Mouse (Mus musculus) heart, embryonic 13.5 days (tissue): ENCODE data around the gene Tm4sf5. TPM values are rescaled to one million over a fixed set of nuclear protein-coding genes. Genes with fewer than 3 reads are reported as not detected.
A peak's percentile ranks its signal among the peaks of the same experiment; 100 is the strongest.
"Not testable (repeated sequence)": the region's sequence is repeated elsewhere in the genome, so short reads cannot be mapped to it uniquely, and the experiment has no call there.

Source experiments
- ATAC-seq: fragments of 200-750 bp; cut with Nextera tagmentation; 2 replicates; pipeline ENCODE4 v1.8.0; 2017; ENCODE audit warnings: moderate TSS enrichment; ENCODE audit not compliant: insufficient number of reproducible peaks, low FRiP score, low TSS enrichment; ENCODE audit errors: extremely low read depth
- H3K27ac ChIP-seq: fragments of 300-500 bp; sonication (generic); replicated peaks from 2 replicates; pipeline ENCODE4 v1.5.1; 2015; ENCODE audit warnings: moderate library complexity, mild to moderate bottlenecking, inconsistent platforms
- H3K27me3 ChIP-seq: fragments of 300-500 bp; sonication (generic); replicated peaks from 2 replicates; pipeline ENCODE4 v1.6.1; 2015; ENCODE audit warnings: mild to moderate bottlenecking, inconsistent platforms
- H3K36me3 ChIP-seq: fragments of 300-500 bp; sonication (generic); 2 replicates; pipeline ENCODE4 v1.6.1; 2015; ENCODE audit warnings: mild to moderate bottlenecking, inconsistent platforms
- H3K4me1 ChIP-seq: fragments of 300-500 bp; sonication (generic); 2 replicates; pipeline ENCODE4 v1.6.1; 2015; ENCODE audit warnings: inconsistent platforms
- H3K4me2 ChIP-seq: fragments of 300-500 bp; sonication (generic); 2 replicates; pipeline ENCODE4 v1.6.1; 2015; ENCODE audit warnings: inconsistent platforms, mild to moderate bottlenecking, moderate library complexity
- H3K4me3 ChIP-seq: fragments of 300-500 bp; sonication (generic); 2 replicates; pipeline ENCODE4 v1.5.1; 2015; ENCODE audit warnings: moderate library complexity, mild to moderate bottlenecking, inconsistent platforms
- H3K9ac ChIP-seq: fragments of 300-500 bp; sonication (generic); 2 replicates; pipeline ENCODE4 v1.6.1; 2015; ENCODE audit warnings: inconsistent platforms, mild to moderate bottlenecking, moderate library complexity
- H3K9me3 ChIP-seq: fragments of 300-500 bp; sonication (generic); 2 replicates; pipeline ENCODE4 v1.6.1; 2016; ENCODE audit warnings: inconsistent platforms
- WGBS: fragments of 180-500 bp; shearing (Covaris S2); methylation state at CpG from one replicate; pipeline ENCODE4 v1.1.7; 2015; ENCODE audit warnings: mixed read lengths; 5-methylcytosine and 5-hydroxymethylcytosine counted together
- polyA plus RNA-seq: library from polyadenylated mRNA; unstranded; fragments of >200 nt; fragmentation: Nextera tagmentation; extraction: Ambion mirVana; gene quantifications from 2 replicates; pipeline ENCODE4 v1.2.1, GENCODE M21; 2015

Gene Tm4sf5
- polyA plus RNA-seq, 1 experiment from 2014 or later, result 8.4 TPM

GRCm38 (mm10) chr11:70511242-70511641 lies 6.2 kb downstream of the Tm4sf5 start:
- ATAC-seq, result no peak
- Histone ChIP-seq H3K36me3 (no peaks in the 10 kb centered on the region), H3K27me3 (peaks cover 34% of the 10 kb centered on the region), H3K9me3 (no peaks in the 10 kb centered on the region), H3K9ac (no peak overlapping the region), H3K27ac (no peak overlapping the region), H3K4me3 (no peak overlapping the region), H3K4me2 (no peak overlapping the region), H3K4me1 (peaks cover 9% of the 10 kb centered on the region; the same call in 1 of the 2 replicates)
- 70% methylated on average over 2 of the region's 2 CpGs for WGBS

GRCm38 (mm10) chr11:70511825-70512224 lies 6.8 kb downstream of the Tm4sf5 start:
- Histone ChIP-seq H3K4me2 (no peak overlapping the region), H3K27me3 (peaks cover 34% of the 10 kb centered on the region), H3K4me3 (no peak overlapping the region), H3K9me3 (no peaks in the 10 kb centered on the region), H3K36me3 (no peaks in the 10 kb centered on the region), H3K4me1 (peaks cover 9% of the 10 kb centered on the region; the same call in 1 of the 2 replicates), H3K27ac (no peak overlapping the region), H3K9ac (no peak overlapping the region)
- 85% methylated on average over 7 of the region's 7 CpGs for WGBS
- ATAC-seq, result no peak

- no peak overlapping the region for H3K27ac ChIP-seq
- H3K4me1 ChIP-seq, result peaks cover 9% of the 10 kb centered on the region; the same call in 1 of the 2 replicates
- H3K9ac ChIP-seq, result no peak overlapping the region
- 65% methylated on average over 7 of the region's 7 CpGs for WGBS
- no peaks in the 10 kb centered on the region for H3K9me3 ChIP-seq
- H3K4me3 ChIP-seq, result no peak overlapping the region
- H3K27me3 ChIP-seq, result peaks cover 30% of the 10 kb centered on the region
- ATAC-seq, result no peak
- no peaks in the 10 kb centered on the region for H3K36me3 ChIP-seq
- no peak overlapping the region for H3K4me2 ChIP-seq
Observed at GRCm38 (mm10) chr11:70512709-70513342, 7.8 kb downstream of the Tm4sf5 start.

GRCm38 (mm10) chr11:70513520-70513919 lies 8.5 kb downstream of the Tm4sf5 start:
- Histone ChIP-seq H3K27me3 (peaks cover 23% of the 10 kb centered on the region), H3K27ac (no peak overlapping the region), H3K4me1 (peaks cover 9% of the 10 kb centered on the region; the same call in 1 of the 2 replicates), H3K36me3 (no peaks in the 10 kb centered on the region), H3K4me3 (no peak overlapping the region), H3K9ac (no peak overlapping the region), H3K9me3 (no peaks in the 10 kb centered on the region), H3K4me2 (no peak overlapping the region)
- 54% methylated on average over 11 of the region's 11 CpGs for WGBS
- no peak for ATAC-seq

- WGBS, result 83% methylated on average over 7 of the region's 7 CpGs
- no peak within 1 kb of the TSS for H3K27ac ChIP-seq
- peaks cover 21% of the 10 kb centered on the region for H3K27me3 ChIP-seq
- no peaks in the 10 kb centered on the region for H3K9me3 ChIP-seq
- no peaks in the 10 kb centered on the region for H3K36me3 ChIP-seq
- no peak within 1 kb of the TSS for H3K4me3 ChIP-seq
- no peak within 1 kb of the TSS; the same call in 1 of the 2 replicates for H3K9ac ChIP-seq
- no peak for ATAC-seq
- peaks cover 9% of the 10 kb centered on the region for H3K4me1 ChIP-seq
- no peak within 1 kb of the TSS for H3K4me2 ChIP-seq
Observed at GRCm38 (mm10) chr11:70514288-70514687, 9.2 kb downstream of the Tm4sf5 start, which contains the start of gene Vmo1. Vmo1 (minus strand) TSS chr11:70514616.

GRCm38 (mm10) chr11:70516352-70516751 lies 11.3 kb downstream of the Tm4sf5 start:
- no peaks in the 10 kb centered on the region for H3K9me3 ChIP-seq
- H3K27ac ChIP-seq, result no peak overlapping the region
- H3K4me1 ChIP-seq, result peaks cover 15% of the 10 kb centered on the region
- no peak overlapping the region for H3K9ac ChIP-seq
- H3K4me3 ChIP-seq, result no peak overlapping the region
- H3K36me3 ChIP-seq, result no peaks in the 10 kb centered on the region
- 0 out of 2 replicates have a peak, but pooled peaks cover 12% of the 10 kb centered on the region for H3K27me3 ChIP-seq
- H3K4me2 ChIP-seq, result no peak overlapping the region
- ATAC-seq, result no peak
- 17% methylated on average over 2 of the region's 2 CpGs for WGBS

- no peak overlapping the region for H3K4me3 ChIP-seq
- no peak overlapping the region for H3K27ac ChIP-seq
- H3K27me3 ChIP-seq, result 0 out of 2 replicates have a peak, but pooled peaks cover 12% of the 10 kb centered on the region
- no peaks in the 10 kb centered on the region for H3K9me3 ChIP-seq
- no peaks in the 10 kb centered on the region for H3K36me3 ChIP-seq
- no peak overlapping the region for H3K4me2 ChIP-seq
- WGBS, result 68% methylated on average over 1 of the region's 1 CpGs
- H3K9ac ChIP-seq, result no peak overlapping the region
- no peak for ATAC-seq
- peaks cover 15% of the 10 kb centered on the region for H3K4me1 ChIP-seq
Observed at GRCm38 (mm10) chr11:70518436-70518835, 13.4 kb downstream of the Tm4sf5 start.

GRCm38 (mm10) chr11:70518923-70519322 lies 13.9 kb downstream of the Tm4sf5 start, which contains the start of gene Gltpd2:
Gltpd2 (plus strand) TSS chr11:70519196.
- Histone ChIP-seq H3K36me3 (no peaks in the 10 kb centered on the region), H3K4me2 (peak within 1 kb of the TSS; percentile 74), H3K9ac (peak within 1 kb of the TSS; percentile 82), H3K4me1 (peaks cover 15% of the 10 kb centered on the region), H3K27me3 (0 out of 2 replicates have a peak, but pooled peaks cover 12% of the 10 kb centered on the region), H3K27ac (peak within 1 kb of the TSS; percentile 58), H3K4me3 (peak within 1 kb of the TSS; percentile 52), H3K9me3 (no peaks in the 10 kb centered on the region)
- no peak for ATAC-seq
- WGBS, result 80% methylated on average over 10 of the region's 10 CpGs

- peak overlapping the region; percentile 52 for H3K4me3 ChIP-seq
- no peaks in the 10 kb centered on the region for H3K36me3 ChIP-seq
- 0 out of 2 replicates have a peak, but pooled peaks cover 12% of the 10 kb centered on the region for H3K27me3 ChIP-seq
- H3K27ac ChIP-seq, result peak overlapping the region; percentile 58
- WGBS, result 8% methylated on average over 41 of the region's 41 CpGs
- no peaks in the 10 kb centered on the region for H3K9me3 ChIP-seq
- peak overlapping the region; percentile 74 for H3K4me2 ChIP-seq
- H3K9ac ChIP-seq, result peak overlapping the region; percentile 82
- H3K4me1 ChIP-seq, result peaks cover 19% of the 10 kb centered on the region
- ATAC-seq, result no peak
Observed at GRCm38 (mm10) chr11:70520178-70520769, 15.2 kb downstream of the Tm4sf5 start.

- not testable (repeated sequence) for ATAC-seq
- 85% methylated on average over 8 of the region's 8 CpGs for WGBS
Observed at GRCm38 (mm10) chr11:70523306-70523989, 18.4 kb downstream of the Tm4sf5 start.

GRCm38 (mm10) chr11:70524782-70525181 lies 19.7 kb downstream of the Tm4sf5 start:
- no peak; the same call in 1 of the 2 replicates for ATAC-seq
- 3% methylated on average over 8 of the region's 8 CpGs for whole genome bisulfite sequencing
- Histone ChIP-seq H3K9ac (peak overlapping the region; percentile 74), H3K36me3 (peaks cover 34% of the 10 kb centered on the region), H3K27ac (no peak overlapping the region), H3K4me2 (peak overlapping the region; percentile 83), H3K4me1 (peaks cover 25% of the 10 kb centered on the region), H3K27me3 (0 out of 2 replicates have a peak, but pooled peaks cover 2% of the 10 kb centered on the region), H3K9me3 (no peaks in the 10 kb centered on the region), H3K4me3 (peak overlapping the region; percentile 65)

More at GRCm38 (mm10) chr11:70523306-70523989, 18.4 kb downstream of the Tm4sf5 start:
- H3K27ac ChIP-seq, H3K4me2 ChIP-seq, H3K4me3 ChIP-seq, H3K9ac ChIP-seq, H3K9me3 ChIP-seq: not testable (repeated sequence)
- Histone ChIP-seq H3K4me1 (peaks cover 29% of the 10 kb centered on the region), H3K36me3 (peaks cover 24% of the 10 kb centered on the region), H3K27me3 (0 out of 2 replicates have a peak, but pooled peaks cover 12% of the 10 kb centered on the region)
